Mouse (Mus musculus) midbrain, embryonic 16.5 days (tissue): ENCODE results near the gene Sh3bgrl2. TPM values are rescaled to one million over a fixed set of nuclear protein-coding genes. Genes with fewer than 3 reads are reported as not detected.
A peak's percentile ranks its signal among the peaks of the same experiment; 100 is the strongest.

Experiments
- ATAC-seq: fragments of 200-750 bp; cut with Nextera tagmentation; 2 replicates; pipeline ENCODE4 v1.8.0; 2017; ENCODE audit warnings: moderate TSS enrichment
- H3K27ac ChIP-seq: fragments of 300-500 bp; sonication (generic); 2 replicates; pipeline ENCODE4 v1.5.1; 2014; ENCODE audit warnings: mild to moderate bottlenecking, low read length, mixed read lengths
- H3K27me3 ChIP-seq: fragments of 300-500 bp; sonication (generic); 2 replicates; pipeline ENCODE4 v1.6.1; 2014; ENCODE audit warnings: low read depth, low read length, mixed read lengths; ENCODE audit not compliant: control insufficient read depth, insufficient read depth
- H3K36me3 ChIP-seq: fragments of 300-500 bp; sonication (generic); 2 replicates; pipeline ENCODE4 v1.6.1; 2014; ENCODE audit warnings: mild to moderate bottlenecking, low read length, moderate library complexity, mixed read lengths; ENCODE audit not compliant: control insufficient read depth, insufficient read depth
- H3K4me1 ChIP-seq: fragments of 300-500 bp; sonication (generic); 2 replicates; pipeline ENCODE4 v1.6.1; 2014; ENCODE audit warnings: mild to moderate bottlenecking, low read length, mixed read lengths; ENCODE audit not compliant: control insufficient read depth, insufficient read depth
- H3K4me2 ChIP-seq: fragments of 300-500 bp; sonication (generic); 2 replicates; pipeline ENCODE4 v1.6.1; 2014; ENCODE audit warnings: mild to moderate bottlenecking, low read length, mixed read lengths
- H3K4me3 ChIP-seq: fragments of 300-500 bp; sonication (generic); 2 replicates; pipeline ENCODE4 v1.5.1; 2014; ENCODE audit warnings: low read depth, mild to moderate bottlenecking, low read length, moderate library complexity, mixed read lengths
- H3K9ac ChIP-seq: fragments of 300-500 bp; sonication (generic); 2 replicates; pipeline ENCODE4 v1.6.1; 2014; ENCODE audit warnings: low read depth, low read length, mixed read lengths
- H3K9me3 ChIP-seq: fragments of 300-500 bp; sonication (generic); replicated peaks from 2 replicates; pipeline ENCODE4 v1.6.1; 2014; ENCODE audit warnings: mild to moderate bottlenecking, low read length, mixed read lengths; ENCODE audit not compliant: control insufficient read depth, poor library complexity, severe bottlenecking
- WGBS: fragments of 180-500 bp; shearing (Covaris S2); extraction: QIAGEN DNeasy Blood & Tissue Kit; methylation state at CpG from one replicate; pipeline ENCODE4 v1.1.7; 2014; 5-methylcytosine and 5-hydroxymethylcytosine counted together
- polyA plus RNA-seq: library from polyadenylated mRNA; unstranded; fragments of >200 nt; fragmentation: Nextera tagmentation; extraction: Ambion mirVana; gene quantifications from 2 replicates; pipeline ENCODE4 v1.2.1, GENCODE M21; 2015

The Sh3bgrl2 gene
- polyA plus RNA-seq, 1 experiment from 2014 or later, result 10.3 TPM

- H3K27me3 ChIP-seq, result no peaks in the 10 kb centered on the region
- no peaks in the 10 kb centered on the region for H3K9me3 ChIP-seq
- H3K36me3 ChIP-seq, result no peaks in the 10 kb centered on the region
- H3K9ac ChIP-seq, result no peak overlapping the region
- 36% methylated on average over 2 of the region's 2 CpGs for WGBS
- no peak overlapping the region for H3K27ac ChIP-seq
- no peaks in the 10 kb centered on the region for H3K4me1 ChIP-seq
- no peak overlapping the region for H3K4me3 ChIP-seq
- no peak overlapping the region for H3K4me2 ChIP-seq
- no peak for ATAC-seq
Measured at GRCm38 (mm10) chr9:83603159-83603558, 55.0 kb downstream of the Sh3bgrl2 start.

GRCm38 (mm10) chr9:83605886-83606640 lies 57.9 kb downstream of the Sh3bgrl2 start:
- no peak overlapping the region for H3K27ac ChIP-seq
- H3K4me2 ChIP-seq, result no peak overlapping the region
- no peak for ATAC-seq
- peaks cover 13% of the 10 kb centered on the region for H3K4me1 ChIP-seq
- H3K4me3 ChIP-seq, result no peak overlapping the region
- H3K9me3 ChIP-seq, result no peaks in the 10 kb centered on the region
- H3K27me3 ChIP-seq, result no peaks in the 10 kb centered on the region
- WGBS, result 45% methylated on average over 8 of the region's 8 CpGs
- no peak overlapping the region for H3K9ac ChIP-seq
- H3K36me3 ChIP-seq, result no peaks in the 10 kb centered on the region

- H3K9ac ChIP-seq, result no peak overlapping the region
- no peaks in the 10 kb centered on the region for H3K27me3 ChIP-seq
- no peak overlapping the region for H3K4me2 ChIP-seq
- no peaks in the 10 kb centered on the region for H3K9me3 ChIP-seq
- H3K27ac ChIP-seq, result no peak overlapping the region
- H3K36me3 ChIP-seq, result no peaks in the 10 kb centered on the region
- ATAC-seq, result no peak
- H3K4me1 ChIP-seq, result peaks cover 14% of the 10 kb centered on the region
- 76% methylated on average over 1 of the region's 1 CpGs for WGBS
- H3K4me3 ChIP-seq, result no peak overlapping the region
Measured at GRCm38 (mm10) chr9:83608135-83608534, 60.0 kb downstream of the Sh3bgrl2 start.

GRCm38 (mm10) chr9:83609422-83610297 lies 61.5 kb downstream of the Sh3bgrl2 start:
- Histone ChIP-seq H3K27me3 (no peaks in the 10 kb centered on the region), H3K36me3 (no peaks in the 10 kb centered on the region), H3K4me3 (no peak overlapping the region), H3K4me2 (no peak overlapping the region), H3K4me1 (peaks cover 14% of the 10 kb centered on the region), H3K27ac (peak overlapping the region; percentile 55; the same call in 1 of the 2 replicates), H3K9me3 (no peaks in the 10 kb centered on the region), H3K9ac (no peak overlapping the region)
- 41% methylated on average over 9 of the region's 9 CpGs for WGBS
- peak; percentile 85 for ATAC-seq

GRCm38 (mm10) chr9:83615912-83616585 lies 67.9 kb downstream of the Sh3bgrl2 start:
- Histone ChIP-seq H3K27ac (no peak overlapping the region), H3K27me3 (no peaks in the 10 kb centered on the region), H3K4me2 (no peak overlapping the region), H3K4me1 (0 out of 2 replicates have a peak, but pooled peaks cover 2% of the 10 kb centered on the region), H3K36me3 (no peaks in the 10 kb centered on the region), H3K4me3 (no peak overlapping the region), H3K9ac (no peak overlapping the region), H3K9me3 (no peaks in the 10 kb centered on the region)
- WGBS, result 51% methylated on average over 6 of the region's 6 CpGs
- ATAC-seq, result no peak

GRCm38 (mm10) chr9:83616586-83617081 lies 68.5 kb downstream of the Sh3bgrl2 start:
- Histone ChIP-seq H3K9ac (no peak overlapping the region), H3K4me3 (no peak overlapping the region), H3K4me2 (no peak overlapping the region), H3K4me1 (0 out of 2 replicates have a peak, but pooled peaks cover 2% of the 10 kb centered on the region), H3K27me3 (no peaks in the 10 kb centered on the region), H3K9me3 (no peaks in the 10 kb centered on the region), H3K27ac (no peak overlapping the region), H3K36me3 (no peaks in the 10 kb centered on the region)
- 41% methylated on average over 7 of the region's 7 CpGs for WGBS
- no peak; the same call in 1 of the 2 replicates for ATAC-seq

- no peak overlapping the region for H3K4me3 ChIP-seq
- H3K4me1 ChIP-seq, result peaks cover 4% of the 10 kb centered on the region; the same call in 1 of the 2 replicates
- WGBS, result 37% methylated on average over 6 of the region's 6 CpGs
- no peak overlapping the region for H3K4me2 ChIP-seq
- H3K27me3 ChIP-seq, result no peaks in the 10 kb centered on the region
- no peaks in the 10 kb centered on the region for H3K36me3 ChIP-seq
- no peaks in the 10 kb centered on the region for H3K9me3 ChIP-seq
- no peak overlapping the region for H3K27ac ChIP-seq
- ATAC-seq, result peak; percentile 43; the same call in 1 of the 2 replicates
- no peak overlapping the region for H3K9ac ChIP-seq
Measured at GRCm38 (mm10) chr9:83623455-83623854, 75.3 kb downstream of the Sh3bgrl2 start.

- Histone ChIP-seq H3K9ac (no peak overlapping the region), H3K4me1 (peaks cover 10% of the 10 kb centered on the region), H3K4me2 (no peak overlapping the region), H3K36me3 (no peaks in the 10 kb centered on the region), H3K4me3 (no peak overlapping the region), H3K27me3 (no peaks in the 10 kb centered on the region), H3K27ac (no peak overlapping the region), H3K9me3 (no peaks in the 10 kb centered on the region)
- ATAC-seq, result no peak
- WGBS, result 82% methylated on average over 5 of the region's 5 CpGs
Measured at GRCm38 (mm10) chr9:83624193-83624592, 76.1 kb downstream of the Sh3bgrl2 start.
